Mouse (Mus musculus): ENCODE measurements around the gene Taf11. TPM values are rescaled to one million over a fixed set of nuclear protein-coding genes. Genes with fewer than 3 reads are reported as not detected.

Taf11 gene
- polyA plus RNA-seq, 1 experiment from 2014 or later: 55.5 TPM

DNA sequence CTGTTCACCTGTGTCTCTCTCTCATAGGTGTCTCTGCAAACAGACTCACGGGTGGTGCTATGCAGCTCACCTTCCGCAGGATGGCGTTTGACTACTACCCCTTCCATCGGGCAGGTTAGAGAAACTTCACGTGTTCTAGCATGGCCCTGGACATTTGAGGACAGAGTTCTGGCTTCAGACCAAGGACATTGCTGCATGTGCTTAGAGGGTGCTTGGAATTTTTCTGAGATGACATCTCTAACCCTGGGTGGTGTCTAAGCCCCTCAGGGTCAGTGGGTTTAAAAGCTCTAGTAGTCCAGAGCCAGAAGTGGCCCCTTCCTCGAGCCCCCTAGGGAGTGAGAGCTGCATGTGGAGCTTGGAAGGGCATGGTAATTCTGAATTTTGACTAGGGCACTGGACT is 25.6 kb downstream of the Taf11 start:
- Histone ChIP-seq H3K27me3 (ENCODE audit: insufficient read depth, low read length) (no peaks in the 10 kb centered on the region), H3K4me2 (ENCODE audit: low read length) (no peak overlapping the region), H3K9ac (ENCODE audit: low read depth, low read length) (no peak overlapping the region), H3K4me1 (replicated peaks; ENCODE audit: insufficient read depth, low read length) (no peaks in the 10 kb centered on the region), H3K9me3 (replicated peaks; ENCODE audit: low read length) (no peaks in the 10 kb centered on the region), H3K4me3 (replicated peaks; ENCODE audit: low read depth, low read length) (no peak overlapping the region), H3K36me3 (ENCODE audit: insufficient read depth, low read length) (peaks cover 61% of the 10 kb centered on the region), H3K27ac (no peak overlapping the region)
- DNase-seq (ENCODE audit: low spot score) (no peak), ATAC-seq (replicated peaks; ENCODE audit: low FRiP score, low read depth) (no peak)
- no peak for TF ChIP-seq CTCF (IDR thresholded peaks at IDR 0.05; ENCODE audit: low read depth)
- WGBS: 93% methylated on average over 6 of the region's 6 CpGs

DNA sequence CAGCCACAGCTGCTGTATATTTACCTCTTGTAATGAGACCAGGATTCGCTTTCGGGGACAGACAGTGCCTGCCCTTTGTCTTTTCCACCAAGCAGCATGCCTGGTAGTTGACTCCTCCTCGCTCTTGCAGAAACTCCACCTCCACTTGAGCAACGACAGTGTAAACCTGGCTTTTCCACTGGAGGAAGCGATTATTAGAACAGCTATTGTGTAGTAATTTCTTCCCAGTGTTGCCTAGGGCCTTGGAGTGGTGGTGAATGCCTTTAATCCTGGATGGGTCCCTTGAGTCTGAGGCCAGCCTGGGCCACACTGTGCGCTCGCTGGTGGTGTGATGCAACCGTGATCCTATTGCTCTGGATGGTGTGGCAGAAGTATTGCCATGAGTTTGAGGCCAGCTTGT is 26.5 kb downstream of the Taf11 start:
- H3K27ac ChIP-seq: no peak overlapping the region
- H3K9ac ChIP-seq (ENCODE audit: low read depth, low read length): no peak overlapping the region
- H3K27me3 ChIP-seq (ENCODE audit: insufficient read depth, low read length): no peaks in the 10 kb centered on the region
- ATAC-seq (replicated peaks; ENCODE audit: low FRiP score, low read depth): no peak
- no peaks in the 10 kb centered on the region for H3K4me1 ChIP-seq (replicated peaks; ENCODE audit: insufficient read depth, low read length)
- H3K9me3 ChIP-seq (replicated peaks; ENCODE audit: low read length): no peaks in the 10 kb centered on the region
- peaks cover 61% of the 10 kb centered on the region for H3K36me3 ChIP-seq (ENCODE audit: insufficient read depth, low read length)
- no peak for TF ChIP-seq CTCF (IDR thresholded peaks at IDR 0.05; ENCODE audit: low read depth)
- no peak overlapping the region for H3K4me3 ChIP-seq (replicated peaks; ENCODE audit: low read depth, low read length)
- H3K4me2 ChIP-seq (ENCODE audit: low read length): no peak overlapping the region
- whole genome bisulfite sequencing: 88% methylated on average over 8 of the region's 8 CpGs
- DNase-seq (ENCODE audit: low spot score): no peak

DNA sequence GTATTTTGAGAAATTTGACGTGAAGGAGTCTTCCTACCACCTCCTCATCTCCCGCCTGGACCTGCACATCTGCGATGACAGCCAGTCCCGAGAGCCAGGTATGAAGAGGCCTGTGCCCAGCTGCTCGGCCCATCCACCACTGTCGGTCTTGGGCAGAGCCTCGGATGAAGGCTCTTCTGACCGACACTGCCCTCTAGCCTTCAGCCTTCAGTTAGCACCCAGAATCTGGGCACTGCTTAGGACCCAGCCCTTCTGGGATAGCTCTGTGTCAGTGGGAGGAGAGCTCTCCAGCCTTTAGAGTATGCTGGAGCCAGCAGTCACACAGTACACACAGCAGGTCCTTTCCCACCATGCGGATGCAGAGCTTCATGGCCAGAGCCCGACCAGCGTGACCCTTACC is 28.1 kb downstream of the Taf11 start:
- no peak overlapping the region for H3K9ac ChIP-seq (ENCODE audit: low read depth, low read length)
- no peaks in the 10 kb centered on the region for H3K27me3 ChIP-seq (ENCODE audit: insufficient read depth, low read length)
- WGBS: 60% methylated on average over 11 of the region's 11 CpGs
- TF ChIP-seq CTCF (IDR thresholded peaks at IDR 0.05; ENCODE audit: low read depth): peak; percentile 62
- no peak overlapping the region for H3K4me3 ChIP-seq (replicated peaks; ENCODE audit: low read depth, low read length)
- H3K9me3 ChIP-seq (replicated peaks; ENCODE audit: low read length): no peaks in the 10 kb centered on the region
- no peak overlapping the region for H3K27ac ChIP-seq
- ATAC-seq (replicated peaks; ENCODE audit: low FRiP score, low read depth) (peak; percentile 46; the same call in 1 of the 2 replicates), DNase-seq (ENCODE audit: low spot score) (peak; percentile 57)
- H3K4me2 ChIP-seq (ENCODE audit: low read length): no peak overlapping the region
- no peaks in the 10 kb centered on the region for H3K4me1 ChIP-seq (replicated peaks; ENCODE audit: insufficient read depth, low read length)
- H3K36me3 ChIP-seq (ENCODE audit: insufficient read depth, low read length): peaks cover 54% of the 10 kb centered on the region

DNA sequence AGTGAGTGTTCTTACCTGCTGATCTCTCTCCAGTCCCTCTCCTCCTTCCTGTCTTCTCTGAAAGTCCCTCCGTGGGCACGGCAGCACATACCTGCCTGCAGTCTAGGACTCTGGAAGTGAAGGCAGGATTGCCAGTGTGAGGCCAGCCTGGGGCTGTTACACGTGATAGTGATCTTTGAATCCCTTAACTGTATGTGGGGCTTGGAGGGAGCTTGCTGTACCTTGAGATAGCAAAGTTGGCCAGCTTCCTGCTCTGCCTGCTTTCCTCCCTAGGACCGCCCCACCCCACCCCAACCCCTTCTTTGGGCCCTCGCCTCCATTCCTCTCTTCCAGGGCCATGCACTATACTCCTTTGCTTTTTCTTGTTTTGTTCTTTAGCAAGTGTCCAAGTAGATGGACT is 35.1 kb downstream of the Taf11 start:
- no peak for ATAC-seq (replicated peaks; ENCODE audit: low FRiP score, low read depth)

DNA sequence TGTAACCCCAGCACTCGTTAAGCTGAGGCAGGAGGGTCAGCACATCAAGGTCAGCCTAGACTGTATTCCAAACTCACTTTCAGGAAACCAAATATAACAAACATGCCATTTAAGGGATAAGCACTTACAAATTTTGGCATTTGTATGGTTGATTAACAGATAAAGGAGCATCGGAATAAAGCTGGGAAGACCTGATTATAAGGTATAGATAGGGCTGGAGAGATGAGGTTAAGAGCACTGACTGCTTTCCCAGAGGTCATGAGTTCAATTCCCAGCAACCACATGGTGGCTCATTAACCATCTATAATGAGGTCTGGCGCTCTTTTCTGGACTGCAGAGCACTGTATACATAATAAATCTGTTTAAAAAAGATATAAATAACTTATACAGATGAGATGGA is 36.1 kb downstream of the Taf11 start:
- no peak overlapping the region for H3K4me3 ChIP-seq (replicated peaks; ENCODE audit: low read depth, low read length)
- DNase-seq (ENCODE audit: low spot score) (no peak), ATAC-seq (replicated peaks; ENCODE audit: low FRiP score, low read depth) (no peak)
- 50% methylated on average over 3 of the region's 3 CpGs for WGBS
- TF ChIP-seq CTCF (IDR thresholded peaks at IDR 0.05; ENCODE audit: low read depth): no peak
- no peaks in the 10 kb centered on the region for H3K27me3 ChIP-seq (ENCODE audit: insufficient read depth, low read length)
- H3K27ac ChIP-seq: no peak overlapping the region
- peaks cover 5% of the 10 kb centered on the region; the same call in 1 of the 2 replicates for H3K36me3 ChIP-seq (ENCODE audit: insufficient read depth, low read length)
- H3K9me3 ChIP-seq (replicated peaks; ENCODE audit: low read length): no peaks in the 10 kb centered on the region
- no peak overlapping the region for H3K4me2 ChIP-seq (ENCODE audit: low read length)
- H3K9ac ChIP-seq (ENCODE audit: low read depth, low read length): no peak overlapping the region
- 0 out of 2 replicates have a peak, but pooled peaks cover 3% of the 10 kb centered on the region for H3K4me1 ChIP-seq (replicated peaks; ENCODE audit: insufficient read depth, low read length)

More for the DNA sequence above, 35.1 kb downstream of the Taf11 start:
- no peak for DNase-seq (ENCODE audit: low spot score)
- TF ChIP-seq CTCF (IDR thresholded peaks at IDR 0.05; ENCODE audit: low read depth): no peak
- Histone ChIP-seq H3K36me3 (ENCODE audit: insufficient read depth, low read length) (peaks cover 5% of the 10 kb centered on the region; the same call in 1 of the 2 replicates), H3K9me3 (replicated peaks; ENCODE audit: low read length) (no peaks in the 10 kb centered on the region), H3K27me3 (ENCODE audit: insufficient read depth, low read length) (no peaks in the 10 kb centered on the region), H3K4me3 (replicated peaks; ENCODE audit: low read depth, low read length) (no peak overlapping the region), H3K4me1 (replicated peaks; ENCODE audit: insufficient read depth, low read length) (0 out of 2 replicates have a peak, but pooled peaks cover 3% of the 10 kb centered on the region), H3K27ac (no peak overlapping the region), H3K4me2 (ENCODE audit: low read length) (no peak overlapping the region), H3K9ac (ENCODE audit: low read depth, low read length) (no peak overlapping the region)
- 62% methylated on average over 5 of the region's 5 CpGs for WGBS

DNA sequence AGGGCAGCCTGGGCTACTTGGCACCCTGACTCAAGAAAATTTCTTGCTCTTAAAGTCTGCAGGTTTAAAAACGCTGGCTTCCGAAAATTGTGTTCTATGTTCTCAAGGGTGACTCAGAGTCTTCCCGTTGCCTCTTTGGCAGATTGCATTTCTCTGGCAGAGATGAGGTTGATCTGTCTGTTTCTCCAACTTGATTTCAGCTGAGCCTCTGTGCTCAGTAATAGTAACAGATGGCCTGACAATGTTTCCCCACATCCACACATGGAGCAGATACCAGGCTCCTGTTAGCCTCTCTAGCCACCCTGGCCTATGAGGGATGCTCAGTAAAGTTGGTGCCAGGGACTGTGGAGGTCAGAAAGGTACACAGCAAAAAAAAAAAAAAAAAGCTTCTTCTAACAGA is 37.8 kb downstream of the Taf11 start:
- Histone ChIP-seq H3K4me1 (replicated peaks; ENCODE audit: insufficient read depth, low read length) (0 out of 2 replicates have a peak, but pooled peaks cover 3% of the 10 kb centered on the region), H3K9me3 (replicated peaks; ENCODE audit: low read length) (no peaks in the 10 kb centered on the region), H3K27me3 (ENCODE audit: insufficient read depth, low read length) (no peaks in the 10 kb centered on the region), H3K27ac (no peak overlapping the region), H3K9ac (ENCODE audit: low read depth, low read length) (no peak overlapping the region), H3K4me3 (replicated peaks; ENCODE audit: low read depth, low read length) (no peak overlapping the region), H3K36me3 (ENCODE audit: insufficient read depth, low read length) (no peaks in the 10 kb centered on the region), H3K4me2 (ENCODE audit: low read length) (no peak overlapping the region)
- DNase-seq (ENCODE audit: low spot score): no peak
- WGBS: 84% methylated on average over 3 of the region's 3 CpGs
- no peak for ATAC-seq (replicated peaks; ENCODE audit: low FRiP score, low read depth)
- TF ChIP-seq CTCF (IDR thresholded peaks at IDR 0.05; ENCODE audit: low read depth): no peak

DNA sequence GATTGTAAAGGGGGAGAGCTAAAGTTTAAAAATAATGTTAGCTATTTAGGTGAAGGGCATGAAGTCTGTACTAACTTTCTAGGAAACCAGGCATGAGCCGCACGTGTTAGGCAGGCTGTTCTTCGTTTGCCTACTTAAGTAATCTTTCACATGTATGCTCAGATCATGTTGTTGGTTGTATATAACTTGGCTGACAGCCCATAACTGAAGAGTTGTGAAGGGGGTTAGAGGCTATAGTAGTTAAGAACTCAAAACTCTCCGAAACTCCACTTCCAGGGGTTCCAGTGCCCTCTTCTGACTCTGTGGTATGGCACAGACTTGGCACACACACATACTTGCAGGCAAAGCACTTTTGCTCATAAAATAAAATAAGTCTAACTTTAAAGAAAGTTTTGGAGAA is 42.9 kb downstream of the Taf11 start:
- H3K9me3 ChIP-seq (replicated peaks; ENCODE audit: low read length): no peaks in the 10 kb centered on the region
- no peaks in the 10 kb centered on the region for H3K27me3 ChIP-seq (ENCODE audit: insufficient read depth, low read length)
- no peak overlapping the region for H3K4me3 ChIP-seq (replicated peaks; ENCODE audit: low read depth, low read length)
- no peak for ATAC-seq (replicated peaks; ENCODE audit: low FRiP score, low read depth)
- H3K4me1 ChIP-seq (replicated peaks; ENCODE audit: insufficient read depth, low read length): no peaks in the 10 kb centered on the region
- 73% methylated on average over 4 of the region's 4 CpGs for WGBS
- no peaks in the 10 kb centered on the region for H3K36me3 ChIP-seq (ENCODE audit: insufficient read depth, low read length)
- H3K4me2 ChIP-seq (ENCODE audit: low read length): no peak overlapping the region
- no peak for DNase-seq (ENCODE audit: low spot score)
- H3K9ac ChIP-seq (ENCODE audit: low read depth, low read length): no peak overlapping the region
- no peak overlapping the region for H3K27ac ChIP-seq
- no peak for TF ChIP-seq CTCF (IDR thresholded peaks at IDR 0.05; ENCODE audit: low read depth)
